Mouse (Mus musculus) forebrain, embryonic 16.5 days (tissue): Measurements from ENCODE around the gene Eng. TPM values are rescaled to one million over a fixed set of nuclear protein-coding genes. Genes with fewer than 3 reads are reported as not detected.

Source experiments
- ATAC-seq: fragments of 200-750 bp; cut with Nextera tagmentation; 2 replicates; pipeline ENCODE4 v1.8.0; 2017; ENCODE audit warnings: mild to moderate bottlenecking, moderate library complexity
- H3K27ac ChIP-seq: fragments of 300-500 bp; sonication (generic); 2 replicates; pipeline ENCODE4 v1.5.1; 2014; ENCODE audit warnings: low read length, control low read depth
- H3K27me3 ChIP-seq: fragments of 300-500 bp; sonication (generic); replicated peaks from 2 replicates; pipeline ENCODE4 v1.6.1; 2014; ENCODE audit warnings: low read length; ENCODE audit not compliant: control insufficient read depth, insufficient read depth
- H3K36me3 ChIP-seq: fragments of 300-500 bp; sonication (generic); 2 replicates; pipeline ENCODE4 v1.6.1; 2014; ENCODE audit not compliant: control insufficient read depth, insufficient read depth
- H3K4me1 ChIP-seq: fragments of 300-500 bp; sonication (generic); replicated peaks from 2 replicates; pipeline ENCODE4 v1.6.1; 2014; ENCODE audit warnings: low read length; ENCODE audit not compliant: control insufficient read depth, insufficient read depth
- H3K4me2 ChIP-seq: fragments of 300-500 bp; sonication (generic); 2 replicates; pipeline ENCODE4 v1.6.1; 2014; ENCODE audit warnings: mild to moderate bottlenecking, low read length, control low read depth
- H3K4me3 ChIP-seq: fragments of 300-500 bp; sonication (generic); replicated peaks from 2 replicates; pipeline ENCODE4 v1.5.1; 2014; ENCODE audit warnings: mild to moderate bottlenecking, low read length, control low read depth
- H3K9ac ChIP-seq: fragments of 300-500 bp; sonication (generic); replicated peaks from 2 replicates; pipeline ENCODE4 v1.6.1; 2014; ENCODE audit warnings: low read depth, low read length, control low read depth
- H3K9me3 ChIP-seq: fragments of 300-500 bp; sonication (generic); 2 replicates; pipeline ENCODE4 v1.6.1; 2016; ENCODE audit warnings: low read length; ENCODE audit not compliant: control insufficient read depth
- WGBS: fragments of 180-500 bp; shearing (Covaris S2); extraction: QIAGEN DNeasy Blood & Tissue Kit; methylation state at CpG from one replicate; pipeline ENCODE4 v1.1.7; 2014; 5-methylcytosine and 5-hydroxymethylcytosine counted together
- microRNA counts: library from miRNA; unstranded; fragments of <30 nt; microRNA quantifications from one replicate; lab custom pipeline; 2016
- microRNA-seq: library from miRNA; unstranded; fragments of <30 nt; microRNA quantifications from one replicate; pipeline ENCODE4, GENCODE M21; 2017
- polyA plus RNA-seq: library from polyadenylated mRNA; unstranded; fragments of >200 nt; fragmentation: Nextera tagmentation; extraction: Ambion mirVana; gene quantifications from 2 replicates; pipeline ENCODE4 v1.2.1, GENCODE M21; 2015

The Eng gene
- polyA plus RNA-seq, 1 experiment from 2014 or later: 27.3 TPM

DNA sequence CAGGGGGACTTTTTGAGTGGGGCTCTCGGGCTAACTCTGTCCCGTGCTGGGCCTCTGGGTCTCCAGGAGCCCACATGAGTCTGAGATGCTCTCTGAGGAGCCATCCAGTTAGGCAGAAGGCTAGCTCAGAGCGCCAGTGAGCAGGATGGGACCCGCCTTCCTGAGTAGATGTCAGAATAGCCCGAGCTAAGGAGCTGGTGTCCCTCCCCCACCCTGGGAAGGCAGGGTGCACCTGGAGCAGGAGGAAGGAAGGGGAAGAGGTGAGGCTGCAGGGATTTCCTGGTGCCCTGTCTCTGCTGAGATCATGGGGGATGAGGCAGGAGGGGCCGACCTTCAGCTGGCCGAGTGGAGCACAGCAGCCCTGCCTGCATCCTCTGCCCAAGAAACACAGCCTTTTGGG is 82.1 kb downstream of the Eng start:
- WGBS: 56% methylated on average over 7 of the region's 7 CpGs
- H3K27ac ChIP-seq: no peak overlapping the region
- H3K36me3 ChIP-seq: no peaks in the 10 kb centered on the region
- peaks cover 7% of the 10 kb centered on the region for H3K4me1 ChIP-seq
- H3K9me3 ChIP-seq: no peaks in the 10 kb centered on the region
- no peak for ATAC-seq
- no peak overlapping the region for H3K4me3 ChIP-seq
- H3K9ac ChIP-seq: no peak overlapping the region
- no peak overlapping the region for H3K4me2 ChIP-seq
- H3K27me3 ChIP-seq: no peaks in the 10 kb centered on the region

DNA sequence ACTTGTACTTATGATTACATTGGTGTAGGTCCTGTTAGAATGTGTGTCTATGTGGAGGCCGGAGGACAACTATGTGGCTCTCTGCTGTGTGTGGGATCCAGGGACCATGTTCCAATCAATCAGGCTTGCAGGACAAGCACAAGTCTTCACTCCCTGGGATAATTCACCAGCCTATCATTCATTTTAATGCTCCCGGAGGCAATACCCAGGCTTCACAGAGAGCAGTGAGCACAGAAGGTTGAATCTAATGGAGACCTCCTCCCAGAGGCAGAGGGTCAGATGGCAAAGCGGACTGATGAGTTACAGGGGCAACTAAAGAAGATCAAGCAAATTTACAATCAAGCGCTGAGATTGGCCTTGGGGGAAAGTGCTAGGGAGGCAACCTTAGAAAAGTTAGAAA is 83.2 kb downstream of the Eng start:
- H3K4me3 ChIP-seq: no peak overlapping the region
- 86% methylated on average over 4 of the region's 4 CpGs for WGBS

DNA sequence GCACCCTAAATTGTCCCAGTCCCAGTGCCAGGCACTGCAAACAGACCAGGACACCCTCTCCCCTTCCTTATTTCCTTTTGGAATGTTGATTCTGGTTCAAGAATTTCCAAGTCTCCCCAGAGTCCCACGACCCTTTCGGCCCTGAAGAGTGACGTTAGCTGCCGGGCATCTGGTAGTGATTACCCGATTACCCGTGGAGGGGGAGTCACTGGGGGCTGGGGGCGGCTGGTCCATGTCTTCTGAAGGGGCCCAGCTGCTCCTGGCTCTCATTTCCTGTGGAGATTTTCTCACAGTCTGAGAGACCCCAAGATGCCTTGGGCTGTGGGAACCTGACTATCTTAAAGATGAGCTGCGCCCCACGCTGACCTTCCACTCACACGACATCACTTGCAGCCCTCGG is 84.5 kb downstream of the Eng start:
- no peaks in the 10 kb centered on the region for H3K9me3 ChIP-seq
- no peak for ATAC-seq
- no peak overlapping the region for H3K4me3 ChIP-seq
- 66% methylated on average over 11 of the region's 11 CpGs for WGBS
- H3K36me3 ChIP-seq: no peaks in the 10 kb centered on the region
- H3K27me3 ChIP-seq: no peaks in the 10 kb centered on the region
- no peak overlapping the region for H3K4me2 ChIP-seq
- H3K4me1 ChIP-seq: peaks cover 7% of the 10 kb centered on the region
- no peak overlapping the region for H3K27ac ChIP-seq
- H3K9ac ChIP-seq: no peak overlapping the region

More for the DNA sequence above, 83.2 kb downstream of the Eng start:
- no peak overlapping the region for H3K27ac ChIP-seq
- no peak overlapping the region for H3K4me2 ChIP-seq
- no peaks in the 10 kb centered on the region for H3K36me3 ChIP-seq
- no peaks in the 10 kb centered on the region for H3K9me3 ChIP-seq
- ATAC-seq: no peak
- H3K27me3 ChIP-seq: no peaks in the 10 kb centered on the region
- H3K9ac ChIP-seq: no peak overlapping the region
- H3K4me1 ChIP-seq: peaks cover 7% of the 10 kb centered on the region

DNA sequence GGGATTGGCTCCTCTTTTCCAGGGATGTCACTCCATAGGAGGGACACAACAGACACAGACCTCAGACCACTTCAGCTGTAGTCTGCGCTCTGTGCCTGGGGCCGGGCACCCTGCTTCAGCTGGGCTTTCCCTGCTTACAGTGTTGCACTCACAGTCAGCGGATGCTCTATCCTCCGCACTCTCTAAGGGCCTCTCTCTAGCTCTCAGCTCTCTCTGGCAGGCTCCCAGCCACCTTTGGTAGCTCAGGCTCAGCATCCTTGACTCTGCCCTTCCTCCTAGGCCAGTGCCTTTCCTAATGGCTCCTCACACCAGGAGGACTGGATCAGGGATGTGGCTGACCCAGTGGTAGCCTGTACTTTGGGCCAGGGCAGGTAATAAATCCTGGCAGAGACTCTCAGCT is 85.5 kb downstream of the Eng start:
- ATAC-seq: no peak
- Histone ChIP-seq H3K4me2 (no peak overlapping the region), H3K4me1 (peaks cover 7% of the 10 kb centered on the region), H3K9me3 (no peaks in the 10 kb centered on the region), H3K4me3 (no peak overlapping the region), H3K36me3 (no peaks in the 10 kb centered on the region), H3K27ac (no peak overlapping the region), H3K9ac (no peak overlapping the region), H3K27me3 (no peaks in the 10 kb centered on the region)
- 74% methylated on average over 4 of the region's 4 CpGs for WGBS

MicroRNAs encoded within 50 kb of the gene (microRNA counts, 519-probe panel; counts per million panel counts)
- not detected for microRNA mmu-miR-1954 (lab: Ali Mortazavi, UCI)
- 1,958 counts per million, percentile 27 among the panel's probes with 10 or more counts for microRNA mmu-miR-2861 (lab: Ali Mortazavi, UCI)

Small RNA genes within 50 kb of the gene (microRNA-seq; reads per million reads assigned to microRNA genes)
- not detected for gene Gm47291
- not detected for gene Mir1954
- gene Mir2861: not detected
- not detected for gene Mir3960
- not detected for gene Mir8093

Other genes with a start within 250 kb of the Eng start
- 7.0 and 7.5 TPM in 2 replicates for gene Naif1, start 196.1 kb upstream of the Eng start, polyA plus RNA-seq
- 46.9 and 47.7 TPM in 2 replicates for gene Slc25a25, start 195.2 kb upstream of the Eng start, polyA plus RNA-seq
- gene Fam102a, start 111.3 kb upstream of the Eng start, polyA plus RNA-seq: 4.7 and 5.6 TPM in 2 replicates
- 136 and 141 TPM in 2 replicates for gene Dpm2, start 75.7 kb upstream of the Eng start, polyA plus RNA-seq
- gene Pip5kl1, start 71.8 kb upstream of the Eng start, polyA plus RNA-seq: 3.9 and 6.8 TPM in 2 replicates
- gene 9430097D07Rik, start 70.9 kb upstream of the Eng start, polyA plus RNA-seq: 0.42 and 0.60 TPM in 2 replicates
- 27.4 and 29.6 TPM in 2 replicates for gene St6galnac4, start 59.5 kb upstream of the Eng start, polyA plus RNA-seq
- 18.3 and 21.6 TPM in 2 replicates for gene St6galnac6, start 46.9 kb upstream of the Eng start, polyA plus RNA-seq
- gene Ak1, start 24.8 kb upstream of the Eng start, polyA plus RNA-seq: 83.8 and 91.2 TPM in 2 replicates
- 21.5 and 23.7 TPM in 2 replicates for gene Fpgs, start 57.5 kb downstream of the Eng start, polyA plus RNA-seq
- 82.2 and 85.0 TPM in 2 replicates for gene Cdk9, start 66.5 kb downstream of the Eng start, polyA plus RNA-seq
- gene Sh2d3c, start 74.5 kb downstream of the Eng start, polyA plus RNA-seq: 41.9 and 43.0 TPM in 2 replicates
- gene 6330409D20Rik, start 94.4 kb downstream of the Eng start, polyA plus RNA-seq: 2.8 and 3.5 TPM in 2 replicates
- 62.1 and 65.4 TPM in 2 replicates for gene Tor2a, start 110.6 kb downstream of the Eng start, polyA plus RNA-seq
- gene Ttc16, start 129.0 kb downstream of the Eng start, polyA plus RNA-seq: 0.41 and 0.62 TPM in 2 replicates
- 5.4 and 6.9 TPM in 2 replicates for gene Ptrh1, start 129.2 kb downstream of the Eng start, polyA plus RNA-seq
- gene Cfap157, start 137.8 kb downstream of the Eng start, polyA plus RNA-seq: 0.58 and 0.66 TPM in 2 replicates
- gene Stxbp1, start 200.7 kb downstream of the Eng start, polyA plus RNA-seq: 227 and 251 TPM in 2 replicates
- 36.4 and 41.1 TPM in 2 replicates for gene Fam129b, start 229.5 kb downstream of the Eng start, polyA plus RNA-seq